15 mouse cellular contexts compared by ENCODE assay signal in the genomic region with DNA sequence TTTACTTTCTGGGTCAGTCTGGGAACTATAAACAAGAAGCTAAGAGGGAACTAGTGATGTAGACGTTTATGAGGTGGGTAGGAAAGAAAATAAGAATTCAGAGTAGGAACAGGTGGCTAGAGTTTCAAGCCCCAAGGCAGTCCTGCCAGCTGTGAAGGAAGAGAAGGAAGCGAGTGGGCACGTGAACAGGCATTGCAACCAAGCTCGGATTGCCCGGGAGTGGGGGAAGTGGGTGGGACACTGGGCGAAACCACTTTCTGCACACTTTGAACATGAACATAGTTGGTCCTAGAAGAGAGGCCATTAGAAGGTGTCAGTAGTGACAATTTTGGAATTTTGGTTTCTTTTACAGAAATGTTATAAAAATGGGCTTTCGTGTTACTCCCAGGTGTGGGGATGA. TPM values are rescaled to one million over a fixed set of nuclear protein-coding genes. Genes with fewer than 3 reads are reported as not detected.
A peak's percentile ranks its signal among the peaks of the same experiment; 100 is the strongest.
DNase-seq lines count a peak whose midpoint lies in the region; ATAC-seq lines count a peak whose summit lies in the region.
"Had no signal": no experiment of that assay in that cellular context is flagged by ENCODE, and none has a peak within 500 bp of the region (broad histone marks: within the 10 kb centered on the region; RNA-seq: fewer than 3 reads in every experiment).

No protein-coding gene starts in this region.

- no peak overlapping the region for H3K27ac ChIP-seq in embryonic facial prominence, embryonic 14.5 days (replicated peaks; ENCODE audit: low read depth, low read length)
- H3K27ac ChIP-seq in embryonic facial prominence, embryonic 10.5 days (replicated peaks): no peak overlapping the region
- no peak overlapping the region for H3K27ac ChIP-seq in heart, embryonic 10.5 days
- H3K27ac ChIP-seq: liver, embryonic 13.5 days; stomach, postnatal 0 days had no signal

- whole genome bisulfite sequencing in embryonic facial prominence, embryonic 14.5 days: 44% methylated on average over 7 of the region's 7 CpGs
- 78% methylated on average over 7 of the region's 7 CpGs for WGBS in embryonic facial prominence, embryonic 10.5 days
- 77% methylated on average over 7 of the region's 7 CpGs for WGBS in heart, embryonic 10.5 days

- H3K4me3 ChIP-seq in embryonic facial prominence, embryonic 14.5 days (ENCODE audit: low read depth, low read length): no peak overlapping the region
- H3K4me3 ChIP-seq in embryonic facial prominence, embryonic 10.5 days: no peak overlapping the region
- no peak overlapping the region for H3K4me3 ChIP-seq in heart, embryonic 10.5 days
- H3K4me3 ChIP-seq: liver, embryonic 13.5 days had no signal

- H3K9me3 ChIP-seq in embryonic facial prominence, embryonic 14.5 days (ENCODE audit: control insufficient read depth, low read length): no peaks in the 10 kb centered on the region
- no peaks in the 10 kb centered on the region for H3K9me3 ChIP-seq in embryonic facial prominence, embryonic 10.5 days
- no peaks in the 10 kb centered on the region for H3K9me3 ChIP-seq in heart, embryonic 10.5 days
- H3K9me3 ChIP-seq: liver, embryonic 13.5 days had no signal

- no peaks in the 10 kb centered on the region for H3K27me3 ChIP-seq in embryonic facial prominence, embryonic 14.5 days (replicated peaks; ENCODE audit: control insufficient read depth, insufficient read depth, low read length)
- no peaks in the 10 kb centered on the region for H3K27me3 ChIP-seq in embryonic facial prominence, embryonic 10.5 days (replicated peaks; ENCODE audit: low read depth, poor library complexity, severe bottlenecking)
- no peaks in the 10 kb centered on the region for H3K27me3 ChIP-seq in splenic B cell, adult 2 months (ENCODE audit: control insufficient read depth, insufficient read depth, low read length, poor library complexity, severe bottlenecking)
- no peaks in the 10 kb centered on the region for H3K27me3 ChIP-seq in heart, embryonic 10.5 days (ENCODE audit: insufficient read depth, poor library complexity, severe bottlenecking)
- H3K27me3 ChIP-seq: liver, embryonic 13.5 days had no signal

- no peaks in the 10 kb centered on the region for H3K4me1 ChIP-seq in embryonic facial prominence, embryonic 14.5 days (ENCODE audit: control insufficient read depth, insufficient read depth, low read length)
- peaks cover 15% of the 10 kb centered on the region for H3K4me1 ChIP-seq in embryonic facial prominence, embryonic 10.5 days
- peaks cover 3% of the 10 kb centered on the region; the same call in 1 of the 2 replicates for H3K4me1 ChIP-seq in heart, embryonic 10.5 days

- no peaks in the 10 kb centered on the region for H3K36me3 ChIP-seq in embryonic facial prominence, embryonic 14.5 days (ENCODE audit: control insufficient read depth, insufficient read depth, low read length)
- no peaks in the 10 kb centered on the region for H3K36me3 ChIP-seq in embryonic facial prominence, embryonic 10.5 days (replicated peaks)
- H3K36me3 ChIP-seq in splenic B cell, adult 2 months (ENCODE audit: control insufficient read depth, insufficient read depth, low read length, poor library complexity, severe bottlenecking): no peaks in the 10 kb centered on the region
- no peaks in the 10 kb centered on the region for H3K36me3 ChIP-seq in heart, embryonic 10.5 days
- H3K36me3 ChIP-seq: liver, embryonic 13.5 days had no signal

- H3K9ac ChIP-seq in embryonic facial prominence, embryonic 14.5 days (ENCODE audit: low read depth, low read length): no peak overlapping the region
- H3K9ac ChIP-seq: liver, embryonic 13.5 days had no signal

- no peak overlapping the region for H3K4me2 ChIP-seq in embryonic facial prominence, embryonic 14.5 days (ENCODE audit: low read depth, low read length)
- H3K4me2 ChIP-seq: liver, embryonic 13.5 days had no signal

- no peak for ATAC-seq in embryonic facial prominence, embryonic 14.5 days (ENCODE audit: low read depth)
- no peak for ATAC-seq in frontal cortex, adult (ENCODE audit: low TSS enrichment)
- ATAC-seq: forebrain, embryonic 14.5 days; hindbrain, embryonic 16.5 days; lung, postnatal 0 days had no signal

- DNase-seq in embryonic facial prominence, embryonic 14.5 days (ENCODE audit: low spot score): peak; percentile 36
- DNase-seq in embryonic facial prominence, embryonic 10.5 days (ENCODE audit: low spot score): no peak
- DNase-seq in testis, postnatal 14 days (ENCODE audit: low spot score): peak; percentile 17
- DNase-seq in testis, postnatal 10 days (ENCODE audit: low spot score): no peak
- DNase-seq in splenic B cell, adult 2 months (ENCODE audit: low read depth, low spot score): peak; percentile 41
- DNase-seq in embryo, embryonic 10 days (ENCODE audit: low spot score): no peak
- no peak for DNase-seq in heart, embryonic 10.5 days (ENCODE audit: low spot score)
- DNase-seq: cerebellum, adult 11-12 months; liver, embryonic 13.5 days; spleen, adult 18-20 months had no signal

RNA-seq across cellular contexts. Expression of gene Clint1, which starts 4.3 kb away (rescaled TPM):
- polyA plus RNA-seq in embryonic facial prominence, embryonic 14.5 days (2014; fragmentation: Nextera tagmentation; extraction: Ambion mirVana): 79.1 and 81.0 TPM in 2 replicates
- 63.7 and 67.8 TPM in 2 replicates for polyA plus RNA-seq in embryonic facial prominence, embryonic 10.5 days (2016; fragmentation: Nextera tagmentation; extraction: Ambion mirVana)
- 69.6 and 80.0 TPM in 2 replicates for polyA plus RNA-seq in heart, embryonic 10.5 days (2016; fragmentation: Nextera tagmentation; extraction: Ambion mirVana)

Comparison
In these comparisons a context has a peak if more than half of its experiments do, and no peak if none do; other contexts are left out.
1. DNase-seq: peak in embryonic facial prominence, embryonic 14.5 days (single experiment), testis, postnatal 14 days (single experiment) and splenic B cell, adult 2 months (single experiment); none in embryonic facial prominence, embryonic 10.5 days (single experiment), testis, postnatal 10 days (single experiment), embryo, embryonic 10 days (single experiment) and heart, embryonic 10.5 days (single experiment).